15 mouse cellular contexts compared by ENCODE assay signal in genomic region chr3:51387868-51388381, GRCm38 (mm10). TPM values are rescaled to one million over a fixed set of nuclear protein-coding genes. Genes with fewer than 3 reads are reported as not detected.
DNase-seq lines count a peak whose midpoint lies in the region; ATAC-seq and TF ChIP-seq lines count a peak whose summit lies in the region.
"Had no signal": no experiment of that assay in that cellular context is flagged by ENCODE, and none has a peak within 500 bp of the region (broad histone marks: within the 10 kb centered on the region; RNA-seq: fewer than 3 reads in every experiment).

No protein-coding gene starts in this region.

- DNase-seq in heart, embryonic 10.5 days (ENCODE audit: low spot score), result no peak
- peak; percentile 28 for DNase-seq in Patski (ENCODE audit: low read depth, low spot score)
- peak; percentile 43 to 64 for DNase-seq in cerebellum, postnatal 25 days
- DNase-seq in liver, embryonic 13.5 days, result no peak
- no peak for DNase-seq in gastrocnemius, adult 2 months
- DNase-seq in heart, postnatal 14 days, result no peak

- H3K9ac ChIP-seq in heart, embryonic 11.5 days (ENCODE audit: low read depth, low read length), result 0 out of 2 replicates have a peak overlapping the region, but pooled peaks have one; percentile 46
- no peak overlapping the region for H3K9ac ChIP-seq in liver, embryonic 13.5 days
- no peak overlapping the region for H3K9ac ChIP-seq in forebrain, embryonic 12.5 days
- H3K9ac ChIP-seq: limb, embryonic 15.5 days had no signal

- H3K27ac ChIP-seq in heart, embryonic 11.5 days (ENCODE audit: low read depth, low read length), result no peak overlapping the region
- no peak overlapping the region for H3K27ac ChIP-seq in heart, embryonic 10.5 days
- H3K27ac ChIP-seq in liver, embryonic 13.5 days, result peak overlapping the region; percentile 36; the same call in 1 of the 2 replicates
- no peak overlapping the region for H3K27ac ChIP-seq in gastrocnemius, adult 2 months
- H3K27ac ChIP-seq in forebrain, embryonic 12.5 days, result no peak overlapping the region
- H3K27ac ChIP-seq: hindbrain, embryonic 13.5 days; kidney, postnatal 0 days; limb, embryonic 15.5 days had no signal

- no peak for TF ChIP-seq CTCF in Patski (IDR thresholded peaks at IDR 0.05)
- no peak for TF ChIP-seq CTCF in gastrocnemius, adult 2 months (IDR thresholded peaks at IDR 0.05)

- intact Hi-C loops in gastrocnemius, adult 2 months (cut with DNase I), result no loop called here
- intact Hi-C loops in heart, postnatal 14 days (cut with DNase I), result no loop called here

- H3K4me1 ChIP-seq in heart, embryonic 11.5 days (ENCODE audit: control insufficient read depth, insufficient read depth, low read length), result peaks cover 8% of the 10 kb centered on the region
- peaks cover 21% of the 10 kb centered on the region for H3K4me1 ChIP-seq in heart, embryonic 10.5 days
- H3K4me1 ChIP-seq in liver, embryonic 13.5 days (replicated peaks), result peaks cover 52% of the 10 kb centered on the region
- H3K4me1 ChIP-seq in forebrain, embryonic 12.5 days, result peaks cover 18% of the 10 kb centered on the region

- H3K4me3 ChIP-seq in heart, embryonic 11.5 days (ENCODE audit: low read depth, low read length), result no peak overlapping the region
- no peak overlapping the region for H3K4me3 ChIP-seq in heart, embryonic 10.5 days
- peak overlapping the region; percentile 35 for H3K4me3 ChIP-seq in liver, embryonic 13.5 days (replicated peaks)
- H3K4me3 ChIP-seq in gastrocnemius, adult 2 months, result no peak overlapping the region
- H3K4me3 ChIP-seq in forebrain, embryonic 12.5 days (replicated peaks), result no peak overlapping the region
- H3K4me3 ChIP-seq: hindbrain, embryonic 13.5 days had no signal

- in situ Hi-C loops in Patski (cut with MboI; ENCODE audit: low pct_unique_long_range_greater_than_20kb), result no loop called here

- CTCF ChIA-PET in Patski (lab: Charles Lee), result interaction anchor here (1.0 to 2.7 kb wide), 3 partner anchors 12 to 100 kb away, joined by 4 to 11 read pairs (median 9); partner anchors contain the start of gene Ndufc1

- H3K9me3 ChIP-seq in heart, embryonic 11.5 days (replicated peaks; ENCODE audit: control insufficient read depth, low read length), result no peaks in the 10 kb centered on the region
- no peaks in the 10 kb centered on the region for H3K9me3 ChIP-seq in heart, embryonic 10.5 days
- no peaks in the 10 kb centered on the region for H3K9me3 ChIP-seq in liver, embryonic 13.5 days (replicated peaks)
- H3K9me3 ChIP-seq in forebrain, embryonic 12.5 days, result no peaks in the 10 kb centered on the region
- H3K9me3 ChIP-seq: hindbrain, embryonic 13.5 days; limb, embryonic 15.5 days had no signal

- H3K4me2 ChIP-seq in heart, embryonic 11.5 days, result no peak overlapping the region
- H3K4me2 ChIP-seq in liver, embryonic 13.5 days, result peak overlapping the region; percentile 50
- no peak overlapping the region for H3K4me2 ChIP-seq in forebrain, embryonic 12.5 days

- ATAC-seq in heart, embryonic 11.5 days (replicated peaks; ENCODE audit: insufficient number of reproducible peaks, low FRiP score, low TSS enrichment), result no peak
- no peak for ATAC-seq in Patski
- no peak for ATAC-seq in liver, embryonic 13.5 days (ENCODE audit: low read depth)
- no peak for ATAC-seq in forebrain, embryonic 12.5 days (ENCODE audit: low FRiP score)
- ATAC-seq: activated CD4-positive, CD25-positive, alpha-beta regulatory T cell, adult 4 months had no signal

- POLR2A ChIA-PET in Patski (lab: Charles Lee), result interaction anchor here (0.8 kb wide), 1 partner anchor 21 kb away, joined by 3 read pairs; the partner anchor contains the start of gene Ndufc1

- WGBS in heart, embryonic 11.5 days (ENCODE audit: insufficient replicate concordance), result 44% methylated on average over 8 of the region's 8 CpGs
- WGBS in heart, embryonic 10.5 days, result 39% methylated on average over 8 of the region's 8 CpGs
- WGBS in liver, embryonic 13.5 days (ENCODE audit: insufficient replicate concordance), result 53% methylated on average over 8 of the region's 8 CpGs
- 45% methylated on average over 8 of the region's 8 CpGs for WGBS in forebrain, embryonic 12.5 days

- no peaks in the 10 kb centered on the region for H3K27me3 ChIP-seq in heart, embryonic 11.5 days (ENCODE audit: control insufficient read depth, insufficient read depth, low read length)
- no peaks in the 10 kb centered on the region for H3K27me3 ChIP-seq in heart, embryonic 10.5 days (ENCODE audit: insufficient read depth, poor library complexity, severe bottlenecking)
- H3K27me3 ChIP-seq in Patski, result no peaks in the 10 kb centered on the region
- H3K27me3 ChIP-seq in liver, embryonic 13.5 days, result no peaks in the 10 kb centered on the region
- 0 out of 2 replicates have a peak, but pooled peaks cover 4% of the 10 kb centered on the region for H3K27me3 ChIP-seq in forebrain, embryonic 12.5 days
- H3K27me3 ChIP-seq: limb, embryonic 15.5 days had no signal

- H3K36me3 ChIP-seq in heart, embryonic 11.5 days (ENCODE audit: control insufficient read depth, insufficient read depth, low read length), result no peaks in the 10 kb centered on the region
- H3K36me3 ChIP-seq in heart, embryonic 10.5 days, result no peaks in the 10 kb centered on the region
- no peaks in the 10 kb centered on the region for H3K36me3 ChIP-seq in liver, embryonic 13.5 days
- no peaks in the 10 kb centered on the region for H3K36me3 ChIP-seq in forebrain, embryonic 12.5 days (replicated peaks)
- H3K36me3 ChIP-seq: hindbrain, embryonic 13.5 days; limb, embryonic 15.5 days had no signal

RNA-seq across cellular contexts. Expression of gene Mgarp, which starts 8.6 kb away (rescaled TPM):
- 14.2 and 15.4 TPM in 2 replicates for polyA plus RNA-seq in heart, embryonic 11.5 days (2014; fragmentation: Nextera tagmentation; extraction: Ambion mirVana)
- 20.6 and 21.1 TPM in 2 replicates for polyA plus RNA-seq in heart, embryonic 10.5 days (2016; fragmentation: Nextera tagmentation; extraction: Ambion mirVana)
- polyA plus RNA-seq in Patski (2021), result 0.85 TPM
- polyA plus RNA-seq in liver, embryonic 13.5 days (2015; fragmentation: Nextera tagmentation; extraction: Ambion mirVana), result 1.1 TPM in 2 replicates
- total RNA-seq in gastrocnemius, adult 2 months (2021), result not detected
- 2.3 and 5.5 TPM in 2 replicates for polyA plus RNA-seq in forebrain, embryonic 12.5 days (2016; fragmentation: Nextera tagmentation; extraction: Ambion mirVana)
- total RNA-seq in heart, postnatal 14 days (2021), result under 1 TPM; 0.33 to 0.34 TPM
- total RNA-seq: left cerebral cortex, adult 18-20 months; monocyte, adult 5-6 weeks; neutrophil, adult 5-6 weeks had no signal

RNA-seq across cellular contexts. Expression of gene Ndufc1, which starts 20.9 kb away (rescaled TPM):
- polyA plus RNA-seq in heart, embryonic 11.5 days (2014; fragmentation: Nextera tagmentation; extraction: Ambion mirVana), result 1,265 and 1,267 TPM in 2 replicates
- polyA plus RNA-seq in heart, embryonic 10.5 days (2016; fragmentation: Nextera tagmentation; extraction: Ambion mirVana), result 874 and 1,125 TPM in 2 replicates
- polyA plus RNA-seq in Patski (2021), result 652 TPM
- 563 and 588 TPM in 2 replicates for polyA plus RNA-seq in liver, embryonic 13.5 days (2015; fragmentation: Nextera tagmentation; extraction: Ambion mirVana)
- total RNA-seq in gastrocnemius, adult 2 months (2021), result 1,000 to 10,000 TPM; 1,007 to 1,209 TPM
- polyA plus RNA-seq in forebrain, embryonic 12.5 days (2016; fragmentation: Nextera tagmentation; extraction: Ambion mirVana), result 736 and 763 TPM in 2 replicates
- 1,000 to 10,000 TPM; 1,427 to 1,430 TPM for total RNA-seq in heart, postnatal 14 days (2021)

RNA-seq across cellular contexts. Expression of gene Naa15, which starts 27.0 kb away (rescaled TPM):
- 37.8 and 39.6 TPM in 2 replicates for polyA plus RNA-seq in heart, embryonic 11.5 days (2014; fragmentation: Nextera tagmentation; extraction: Ambion mirVana)
- polyA plus RNA-seq in heart, embryonic 10.5 days (2016; fragmentation: Nextera tagmentation; extraction: Ambion mirVana), result 52.2 and 58.3 TPM in 2 replicates
- polyA plus RNA-seq in Patski (2021), result 65.0 TPM
- 34.5 and 47.1 TPM in 2 replicates for polyA plus RNA-seq in liver, embryonic 13.5 days (2015; fragmentation: Nextera tagmentation; extraction: Ambion mirVana)
- 10 to 100 TPM; 44.5 to 50.0 TPM for total RNA-seq in gastrocnemius, adult 2 months (2021)
- 71.9 and 75.9 TPM in 2 replicates for polyA plus RNA-seq in forebrain, embryonic 12.5 days (2016; fragmentation: Nextera tagmentation; extraction: Ambion mirVana)
- 10 to 100 TPM; 44.8 to 45.0 TPM for total RNA-seq in heart, postnatal 14 days (2021)

RNA-seq across cellular contexts. Expression of gene Elf2, which starts 47.5 kb away (rescaled TPM):
- 44.5 and 48.2 TPM in 2 replicates for polyA plus RNA-seq in heart, embryonic 11.5 days (2014; fragmentation: Nextera tagmentation; extraction: Ambion mirVana)
- polyA plus RNA-seq in heart, embryonic 10.5 days (2016; fragmentation: Nextera tagmentation; extraction: Ambion mirVana), result 40.1 and 43.5 TPM in 2 replicates
- 69.6 TPM for polyA plus RNA-seq in Patski (2021)
- 24.0 and 24.4 TPM in 2 replicates for polyA plus RNA-seq in liver, embryonic 13.5 days (2015; fragmentation: Nextera tagmentation; extraction: Ambion mirVana)
- 10 to 100 TPM; 50.7 to 53.2 TPM for total RNA-seq in gastrocnemius, adult 2 months (2021)
- polyA plus RNA-seq in forebrain, embryonic 12.5 days (2016; fragmentation: Nextera tagmentation; extraction: Ambion mirVana), result 43.2 and 43.8 TPM in 2 replicates
- total RNA-seq in heart, postnatal 14 days (2021), result 10 to 100 TPM; 72.0 to 72.9 TPM

Comparison
In these comparisons a context has a peak if more than half of its experiments do, and no peak if none do; other contexts are left out.
1. DNase-seq: peak in Patski (single experiment) and cerebellum, postnatal 25 days (2 of 2); none in heart, embryonic 10.5 days (single experiment), liver, embryonic 13.5 days (single experiment), gastrocnemius, adult 2 months (single experiment) and heart, postnatal 14 days (0 of 2).